Mouse (Mus musculus) liver, postnatal 0 days (tissue): ENCODE results near the gene Kif18b. TPM values are rescaled to one million over a fixed set of nuclear protein-coding genes. Genes with fewer than 3 reads are reported as not detected.

ENCODE experiments used
- ATAC-seq: fragments of 200-750 bp; cut with Nextera tagmentation; 2 replicates; pipeline ENCODE4 v1.8.0; 2017; ENCODE audit warnings: mild to moderate bottlenecking, moderate library complexity
- DNase-seq: peaks from one replicate; pipeline ENCODE4 v3.0.0-alpha.2; 2016
- H3K27ac ChIP-seq: fragments of 300-500 bp; sonication (generic); 2 replicates; pipeline ENCODE4 v1.5.1; 2014; ENCODE audit warnings: antibody characterized with exemption, moderate library complexity, mild to moderate bottlenecking, low read depth
- H3K27me3 ChIP-seq: fragments of 300-500 bp; sonication (generic); 2 replicates; pipeline ENCODE4 v1.6.1; 2014; ENCODE audit warnings: low read length, control low read depth, mixed read lengths; ENCODE audit not compliant: insufficient read depth
- H3K36me3 ChIP-seq: fragments of 300-500 bp; sonication (generic); replicated peaks from 2 replicates; pipeline ENCODE4 v1.6.1; 2014; ENCODE audit warnings: mild to moderate bottlenecking, control low read depth, low read length, moderate library complexity, mixed read lengths; ENCODE audit not compliant: insufficient read depth
- H3K4me1 ChIP-seq: fragments of 300-500 bp; sonication (generic); 2 replicates; pipeline ENCODE4 v1.6.1; 2014; ENCODE audit warnings: antibody characterized with exemption, mild to moderate bottlenecking, control low read depth; ENCODE audit not compliant: insufficient read depth
- H3K4me2 ChIP-seq: fragments of 300-500 bp; sonication (generic); 2 replicates; pipeline ENCODE4 v1.6.1; 2014; ENCODE audit warnings: low read depth, mild to moderate bottlenecking, low read length, moderate library complexity, mixed read lengths
- H3K4me3 ChIP-seq: fragments of 300-500 bp; sonication (generic); 2 replicates; pipeline ENCODE4 v1.5.1; 2014; ENCODE audit warnings: low read depth, low read length
- H3K9ac ChIP-seq: fragments of 300-500 bp; sonication (generic); replicated peaks from 2 replicates; pipeline ENCODE4 v1.6.1; 2014; ENCODE audit warnings: mild to moderate bottlenecking, moderate library complexity
- H3K9me3 ChIP-seq: fragments of 300-500 bp; sonication (generic); 2 replicates; pipeline ENCODE4 v1.6.1; 2016; ENCODE audit warnings: mild to moderate bottlenecking, control low read depth, low read length, mixed read lengths
- CTCF ChIP-seq: sonication (generic); IDR thresholded peaks from 2 replicates; pipeline ENCODE4 v1.5.1; 2016; ENCODE audit warnings: antibody characterized with exemption, low read depth
- EP300 ChIP-seq: IDR thresholded peaks from 2 replicates; pipeline ENCODE4 v1.6.1; 2016; ENCODE audit warnings: antibody characterized with exemption, low read depth, mild to moderate bottlenecking
- WGBS: fragments of 180-500 bp; shearing (Covaris S2); extraction: QIAGEN DNeasy Blood & Tissue Kit; methylation state at CpG from one replicate; pipeline ENCODE4 v1.1.7; 2014; ENCODE audit not compliant: insufficient replicate concordance; 5-methylcytosine and 5-hydroxymethylcytosine counted together
- polyA plus RNA-seq: library from polyadenylated mRNA; unstranded; fragments of >200 nt; fragmentation: Nextera tagmentation; extraction: Ambion mirVana; gene quantifications from 2 replicates; pipeline ENCODE4 v1.2.1, GENCODE M21; 2015

Kif18b gene
- polyA plus RNA-seq, 1 experiment from 2014 or later, result 3.4 TPM

- Histone ChIP-seq H3K9ac (peak overlapping the region; percentile 76), H3K4me1 (peaks cover 10% of the 10 kb centered on the region; the same call in 1 of the 2 replicates), H3K4me2 (peak overlapping the region; percentile 74), H3K36me3 (peaks cover 11% of the 10 kb centered on the region; the same call in 1 of the 2 replicates), H3K27me3 (no peaks in the 10 kb centered on the region), H3K4me3 (peak overlapping the region; percentile 68), H3K27ac (peak overlapping the region; percentile 75), H3K9me3 (no peaks in the 10 kb centered on the region)
- no peak for DNase-seq
- 2% methylated on average over 10 of the region's 10 CpGs for whole genome bisulfite sequencing
- peak; percentile 65 for ATAC-seq
- TF ChIP-seq EP300 (no peak), CTCF (peak; percentile 52)
Observed at GRCm38 (mm10) chr11:102925351-102925717, 410 bp upstream of the Kif18b start.

DNA sequence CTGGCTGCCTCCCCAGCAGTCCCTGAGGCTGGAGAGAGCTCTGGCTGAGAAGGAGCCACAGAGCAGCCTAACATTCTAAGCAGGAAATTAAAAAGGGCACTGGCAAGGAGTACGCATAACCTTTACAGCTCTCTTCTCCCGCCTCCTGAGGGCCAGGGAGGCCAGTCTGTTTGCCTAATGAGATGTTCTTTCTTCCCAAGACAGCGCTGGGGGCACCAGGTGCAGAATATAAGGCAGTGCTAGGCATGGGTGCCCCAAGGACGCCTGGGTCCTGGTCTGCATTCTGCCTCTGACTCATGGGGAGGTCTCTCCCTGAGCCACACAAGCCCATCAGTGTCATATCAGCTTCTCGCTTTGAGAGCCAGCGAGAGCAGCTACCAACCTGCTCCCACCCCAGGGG, 3.4 kb downstream of the Kif18b start:
- WGBS, result 89% methylated on average over 6 of the region's 6 CpGs
- no peak overlapping the region for H3K4me2 ChIP-seq
- peaks cover 19% of the 10 kb centered on the region for H3K36me3 ChIP-seq
- H3K4me3 ChIP-seq, result no peak overlapping the region
- ATAC-seq (no peak), DNase-seq (no peak)
- no peaks in the 10 kb centered on the region for H3K27me3 ChIP-seq
- no peak overlapping the region for H3K27ac ChIP-seq
- no peaks in the 10 kb centered on the region for H3K9me3 ChIP-seq
- TF ChIP-seq EP300, result no peak
- TF ChIP-seq CTCF, result no peak
- H3K9ac ChIP-seq, result no peak overlapping the region
- H3K4me1 ChIP-seq, result peaks cover 10% of the 10 kb centered on the region; the same call in 1 of the 2 replicates

- Histone ChIP-seq H3K27ac (no peak overlapping the region), H3K4me1 (peaks cover 9% of the 10 kb centered on the region; the same call in 1 of the 2 replicates), H3K4me3 (no peak overlapping the region), H3K36me3 (peaks cover 52% of the 10 kb centered on the region), H3K9me3 (no peaks in the 10 kb centered on the region), H3K4me2 (no peak overlapping the region), H3K27me3 (no peaks in the 10 kb centered on the region), H3K9ac (no peak overlapping the region)
- TF ChIP-seq CTCF (no peak), EP300 (no peak)
- DNase-seq (no peak), ATAC-seq (no peak)
- WGBS, result 84% methylated on average over 4 of the region's 4 CpGs
Observed at GRCm38 (mm10) chr11:102918077-102918476, 6.8 kb downstream of the Kif18b start.

DNA sequence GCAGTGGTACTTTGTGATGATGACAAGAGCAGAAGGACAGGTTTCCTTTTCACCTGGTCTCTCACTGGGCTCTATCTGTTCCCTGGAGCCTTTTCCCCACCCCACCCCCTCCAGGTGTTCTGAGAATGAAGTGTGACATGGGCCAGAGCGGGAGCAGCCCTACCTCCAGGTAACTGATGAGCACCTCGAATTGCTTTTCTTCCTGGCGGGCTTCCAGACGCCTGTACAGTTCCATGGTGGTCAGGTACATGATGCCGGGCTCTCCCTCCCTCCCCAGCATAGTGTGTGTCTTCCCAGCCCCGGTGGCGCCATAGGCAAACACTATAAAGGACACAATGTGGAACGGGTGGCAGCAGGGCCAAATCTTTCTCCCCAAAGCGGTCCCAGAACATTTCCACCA, 9.5 kb downstream of the Kif18b start:
- no peak overlapping the region for H3K4me3 ChIP-seq
- no peak overlapping the region for H3K4me2 ChIP-seq
- peaks cover 66% of the 10 kb centered on the region for H3K36me3 ChIP-seq
- H3K9ac ChIP-seq, result no peak overlapping the region
- DNase-seq (no peak), ATAC-seq (no peak)
- 94% methylated on average over 8 of the region's 9 CpGs for WGBS
- no peaks in the 10 kb centered on the region for H3K9me3 ChIP-seq
- H3K4me1 ChIP-seq, result no peaks in the 10 kb centered on the region
- no peaks in the 10 kb centered on the region for H3K27me3 ChIP-seq
- TF ChIP-seq CTCF (no peak), EP300 (no peak)
- H3K27ac ChIP-seq, result no peak overlapping the region

DNA sequence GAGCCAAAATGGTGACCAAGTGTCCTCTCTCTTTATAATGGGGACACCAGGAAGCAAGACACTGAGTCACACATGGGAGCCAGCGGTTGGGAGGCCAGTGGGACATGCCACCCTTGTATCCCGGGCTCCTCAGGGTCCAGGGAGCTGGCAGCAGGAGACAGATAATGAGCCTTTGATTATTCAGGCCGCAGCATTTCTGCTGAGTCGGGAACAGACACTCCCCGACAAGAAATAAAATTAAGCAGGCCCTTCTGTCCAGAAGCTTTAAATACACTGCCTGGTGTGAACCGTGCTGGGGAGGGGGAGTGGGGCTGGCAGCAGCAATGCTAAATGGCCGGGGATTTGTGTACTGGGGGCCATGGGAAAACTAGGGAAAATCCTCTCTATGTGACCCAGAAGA, 13.5 kb downstream of the Kif18b start:
- Histone ChIP-seq H3K36me3 (peaks cover 97% of the 10 kb centered on the region), H3K4me3 (no peak overlapping the region), H3K9ac (no peak overlapping the region), H3K9me3 (no peaks in the 10 kb centered on the region), H3K4me2 (no peak overlapping the region), H3K4me1 (no peaks in the 10 kb centered on the region), H3K27ac (no peak overlapping the region), H3K27me3 (no peaks in the 10 kb centered on the region)
- no peak for ATAC-seq
- 85% methylated on average over 7 of the region's 7 CpGs for whole genome bisulfite sequencing
- no peak for DNase-seq
- TF ChIP-seq EP300 (no peak), CTCF (no peak)

- no peak for TF ChIP-seq EP300
- TF ChIP-seq CTCF, result no peak
- Histone ChIP-seq H3K4me2 (no peak overlapping the region), H3K4me3 (no peak overlapping the region), H3K9me3 (no peaks in the 10 kb centered on the region), H3K9ac (no peak overlapping the region), H3K27me3 (no peaks in the 10 kb centered on the region), H3K4me1 (no peaks in the 10 kb centered on the region), H3K36me3 (peaks cover 35% of the 10 kb centered on the region), H3K27ac (no peak overlapping the region)
- no peak for DNase-seq
- no peak for ATAC-seq
- 74% methylated on average over 7 of the region's 7 CpGs for WGBS
Observed at GRCm38 (mm10) chr11:102903654-102904053, 21.3 kb downstream of the Kif18b start.

DNA sequence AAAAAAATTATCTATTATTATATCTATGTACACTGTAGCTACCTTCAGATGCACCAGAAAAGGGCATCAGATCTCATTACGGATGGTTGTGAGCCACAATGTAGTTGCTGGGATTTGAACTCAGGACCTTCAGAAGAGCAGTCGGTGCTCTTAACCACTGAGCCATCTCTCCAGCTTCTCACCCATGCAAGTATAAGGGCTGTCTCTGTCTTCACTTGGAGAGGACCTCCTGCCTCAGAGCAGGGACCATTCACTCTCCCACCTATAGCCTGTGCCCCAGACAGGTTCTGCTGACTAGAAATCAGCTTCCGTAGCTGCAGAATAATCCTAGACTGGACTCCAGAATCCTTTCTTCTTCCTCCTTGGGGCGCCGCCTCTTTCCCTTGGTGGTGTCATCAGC, 22.8 kb downstream of the Kif18b start:
- ATAC-seq (no peak), DNase-seq (no peak)
- no peak overlapping the region for H3K4me3 ChIP-seq
- no peak overlapping the region for H3K27ac ChIP-seq
- H3K9ac ChIP-seq, result no peak overlapping the region
- WGBS, result 79% methylated on average over 5 of the region's 5 CpGs
- H3K9me3 ChIP-seq, result no peaks in the 10 kb centered on the region
- TF ChIP-seq CTCF (no peak), EP300 (no peak)
- H3K4me1 ChIP-seq, result no peaks in the 10 kb centered on the region
- no peak overlapping the region for H3K4me2 ChIP-seq
- H3K36me3 ChIP-seq, result peaks cover 19% of the 10 kb centered on the region
- peaks cover 6% of the 10 kb centered on the region; the same call in 1 of the 2 replicates for H3K27me3 ChIP-seq
